Mouse (Mus musculus) embryonic facial prominence, embryonic 15.5 days (tissue): ENCODE measurements around the gene Cdh15. TPM values are rescaled to one million over a fixed set of nuclear protein-coding genes. Genes with fewer than 3 reads are reported as not detected.

Source experiments
- ATAC-seq: fragments of 200-750 bp; cut with Nextera tagmentation; 2 replicates; pipeline ENCODE4 v1.8.0; 2017; ENCODE audit warnings: low read depth, moderate TSS enrichment; ENCODE audit not compliant: insufficient number of reproducible peaks, low FRiP score, low TSS enrichment
- H3K27ac ChIP-seq: fragments of 300-500 bp; sonication (generic); replicated peaks from 2 replicates; pipeline ENCODE4 v1.5.1; 2015; ENCODE audit warnings: mild to moderate bottlenecking, inconsistent platforms
- H3K27me3 ChIP-seq: fragments of 300-500 bp; sonication (generic); 2 replicates; pipeline ENCODE4 v1.6.1; 2015; ENCODE audit warnings: inconsistent platforms
- H3K36me3 ChIP-seq: fragments of 300-500 bp; sonication (generic); 2 replicates; pipeline ENCODE4 v1.6.1; 2015; ENCODE audit warnings: mild to moderate bottlenecking, inconsistent platforms
- H3K4me1 ChIP-seq: fragments of 300-500 bp; sonication (generic); 2 replicates; pipeline ENCODE4 v1.6.1; 2015; ENCODE audit warnings: inconsistent platforms
- H3K4me2 ChIP-seq: fragments of 300-500 bp; sonication (generic); replicated peaks from 2 replicates; pipeline ENCODE4 v1.6.1; 2015; ENCODE audit warnings: mild to moderate bottlenecking, inconsistent platforms
- H3K4me3 ChIP-seq: fragments of 300-500 bp; sonication (generic); replicated peaks from 2 replicates; pipeline ENCODE4 v1.5.1; 2015; ENCODE audit warnings: mild to moderate bottlenecking, inconsistent platforms
- H3K9ac ChIP-seq: fragments of 300-500 bp; sonication (generic); 2 replicates; pipeline ENCODE4 v1.6.1; 2015; ENCODE audit warnings: inconsistent platforms
- H3K9me3 ChIP-seq: fragments of 300-500 bp; sonication (generic); replicated peaks from 2 replicates; pipeline ENCODE4 v1.6.1; 2016; ENCODE audit warnings: inconsistent platforms
- WGBS: fragments of 180-500 bp; shearing (Covaris S2); methylation state at CpG from one replicate; pipeline ENCODE4 v1.1.7; 2015; 5-methylcytosine and 5-hydroxymethylcytosine counted together
- polyA plus RNA-seq: library from polyadenylated mRNA; unstranded; fragments of >200 nt; fragmentation: Nextera tagmentation; extraction: Ambion mirVana; gene quantifications from 2 replicates; pipeline ENCODE4 v1.2.1, GENCODE M21; 2015

Gene Cdh15
- polyA plus RNA-seq, 1 experiment from 2014 or later: 27.4 TPM

GRCm38 (mm10) chr8:122844161-122844560, 3.6 kb upstream of the Cdh15 start:
- no peak overlapping the region for H3K27ac ChIP-seq
- H3K9ac ChIP-seq: no peak overlapping the region
- H3K4me3 ChIP-seq: no peak overlapping the region
- H3K36me3 ChIP-seq: no peaks in the 10 kb centered on the region
- H3K9me3 ChIP-seq: no peaks in the 10 kb centered on the region
- H3K27me3 ChIP-seq: no peaks in the 10 kb centered on the region
- ATAC-seq: no peak
- 44% methylated on average over 3 of the region's 3 CpGs for WGBS
- H3K4me1 ChIP-seq: peaks cover 20% of the 10 kb centered on the region
- H3K4me2 ChIP-seq: no peak overlapping the region

- peaks cover 20% of the 10 kb centered on the region for H3K4me1 ChIP-seq
- no peak overlapping the region for H3K4me3 ChIP-seq
- no peaks in the 10 kb centered on the region for H3K27me3 ChIP-seq
- H3K27ac ChIP-seq: no peak overlapping the region
- H3K4me2 ChIP-seq: no peak overlapping the region
- no peaks in the 10 kb centered on the region for H3K9me3 ChIP-seq
- H3K36me3 ChIP-seq: no peaks in the 10 kb centered on the region
- no peak overlapping the region for H3K9ac ChIP-seq
- no peak for ATAC-seq
- WGBS: 60% methylated on average over 4 of the region's 4 CpGs
Observed at GRCm38 (mm10) chr8:122845662-122846061, 2.1 kb upstream of the Cdh15 start.

GRCm38 (mm10) chr8:122849152-122849910, 1.6 kb downstream of the Cdh15 start:
- no peak overlapping the region for H3K9ac ChIP-seq
- no peak overlapping the region; the same call in 1 of the 2 replicates for H3K4me2 ChIP-seq
- WGBS: 44% methylated on average over 10 of the region's 11 CpGs

GRCm38 (mm10) chr8:122850641-122851240, 3.0 kb downstream of the Cdh15 start:
- H3K27ac ChIP-seq: peak overlapping the region; percentile 41; the same call in 1 of the 2 replicates
- H3K4me3 ChIP-seq: no peak overlapping the region; the same call in 1 of the 2 replicates
- no peak overlapping the region for H3K4me2 ChIP-seq
- H3K9me3 ChIP-seq: no peaks in the 10 kb centered on the region
- no peak overlapping the region for H3K9ac ChIP-seq
- no peaks in the 10 kb centered on the region for H3K36me3 ChIP-seq
- H3K27me3 ChIP-seq: no peaks in the 10 kb centered on the region
- peaks cover 38% of the 10 kb centered on the region for H3K4me1 ChIP-seq
- 60% methylated on average over 3 of the region's 3 CpGs for WGBS
- ATAC-seq: peak; percentile 69

More at GRCm38 (mm10) chr8:122849152-122849910, 1.6 kb downstream of the Cdh15 start:
- H3K27ac ChIP-seq: no peak overlapping the region; the same call in 1 of the 2 replicates
- no peaks in the 10 kb centered on the region for H3K36me3 ChIP-seq
- ATAC-seq: no peak
- no peaks in the 10 kb centered on the region for H3K27me3 ChIP-seq
- H3K4me1 ChIP-seq: peaks cover 40% of the 10 kb centered on the region
- peak overlapping the region; percentile 27 for H3K4me3 ChIP-seq
- H3K9me3 ChIP-seq: no peaks in the 10 kb centered on the region

GRCm38 (mm10) chr8:122851692-122852545, 4.2 kb downstream of the Cdh15 start:
- Histone ChIP-seq H3K4me2 (no peak overlapping the region), H3K27me3 (no peaks in the 10 kb centered on the region), H3K4me1 (peaks cover 30% of the 10 kb centered on the region), H3K9me3 (no peaks in the 10 kb centered on the region), H3K27ac (no peak overlapping the region), H3K4me3 (no peak overlapping the region), H3K36me3 (no peaks in the 10 kb centered on the region), H3K9ac (no peak overlapping the region)
- no peak for ATAC-seq
- WGBS: 77% methylated on average over 12 of the region's 12 CpGs

GRCm38 (mm10) chr8:122852546-122852905, 4.8 kb downstream of the Cdh15 start:
- Histone ChIP-seq H3K27ac (no peak overlapping the region), H3K27me3 (no peaks in the 10 kb centered on the region), H3K4me1 (peaks cover 30% of the 10 kb centered on the region), H3K9me3 (no peaks in the 10 kb centered on the region), H3K4me2 (no peak overlapping the region), H3K4me3 (no peak overlapping the region), H3K9ac (no peak overlapping the region), H3K36me3 (no peaks in the 10 kb centered on the region)
- ATAC-seq: no peak
- WGBS: 22% methylated on average over 1 of the region's 1 CpGs

GRCm38 (mm10) chr8:122853340-122853771, 5.6 kb downstream of the Cdh15 start:
- 19% methylated on average over 11 of the region's 11 CpGs for WGBS
- no peak overlapping the region for H3K27ac ChIP-seq
- H3K4me2 ChIP-seq: no peak overlapping the region
- 0 out of 2 replicates have a peak, but pooled peaks have one; percentile 32 for ATAC-seq
- H3K27me3 ChIP-seq: no peaks in the 10 kb centered on the region
- no peaks in the 10 kb centered on the region for H3K9me3 ChIP-seq
- H3K4me3 ChIP-seq: no peak overlapping the region
- H3K9ac ChIP-seq: no peak overlapping the region
- H3K4me1 ChIP-seq: peaks cover 23% of the 10 kb centered on the region
- no peaks in the 10 kb centered on the region for H3K36me3 ChIP-seq

GRCm38 (mm10) chr8:122854388-122854787, 6.6 kb downstream of the Cdh15 start:
- no peaks in the 10 kb centered on the region for H3K36me3 ChIP-seq
- no peak for ATAC-seq

GRCm38 (mm10) chr8:122855123-122855522, 7.4 kb downstream of the Cdh15 start:
- H3K36me3 ChIP-seq: no peaks in the 10 kb centered on the region
- no peak overlapping the region for H3K4me2 ChIP-seq
- ATAC-seq: no peak
- no peaks in the 10 kb centered on the region for H3K27me3 ChIP-seq
- H3K4me3 ChIP-seq: no peak overlapping the region
- H3K4me1 ChIP-seq: peaks cover 20% of the 10 kb centered on the region
- 70% methylated on average over 4 of the region's 4 CpGs for WGBS
- no peak overlapping the region for H3K9ac ChIP-seq
- no peaks in the 10 kb centered on the region for H3K9me3 ChIP-seq
- H3K27ac ChIP-seq: no peak overlapping the region

More at GRCm38 (mm10) chr8:122854388-122854787, 6.6 kb downstream of the Cdh15 start:
- Histone ChIP-seq H3K27me3 (no peaks in the 10 kb centered on the region), H3K9ac (no peak overlapping the region), H3K4me1 (peaks cover 20% of the 10 kb centered on the region), H3K9me3 (no peaks in the 10 kb centered on the region), H3K4me2 (no peak overlapping the region), H3K27ac (no peak overlapping the region), H3K4me3 (no peak overlapping the region)
- 72% methylated on average over 7 of the region's 7 CpGs for WGBS

GRCm38 (mm10) chr8:122856288-122856687, 8.5 kb downstream of the Cdh15 start:
- H3K4me3 ChIP-seq: no peak overlapping the region
- no peaks in the 10 kb centered on the region for H3K27me3 ChIP-seq
- WGBS: 76% methylated on average over 8 of the region's 8 CpGs
- H3K36me3 ChIP-seq: no peaks in the 10 kb centered on the region
- H3K4me2 ChIP-seq: no peak overlapping the region
- no peak overlapping the region for H3K27ac ChIP-seq
- H3K4me1 ChIP-seq: peaks cover 19% of the 10 kb centered on the region
- no peak overlapping the region for H3K9ac ChIP-seq
- no peak for ATAC-seq
- no peaks in the 10 kb centered on the region for H3K9me3 ChIP-seq

GRCm38 (mm10) chr8:122859843-122860242, 12.1 kb downstream of the Cdh15 start:
- Histone ChIP-seq H3K27ac (no peak overlapping the region), H3K9me3 (no peaks in the 10 kb centered on the region), H3K4me2 (no peak overlapping the region), H3K4me3 (no peak overlapping the region), H3K27me3 (no peaks in the 10 kb centered on the region), H3K36me3 (no peaks in the 10 kb centered on the region), H3K4me1 (0 out of 2 replicates have a peak, but pooled peaks cover 1% of the 10 kb centered on the region), H3K9ac (no peak overlapping the region)
- ATAC-seq: no peak
- WGBS: 59% methylated on average over 13 of the region's 13 CpGs
